Mouse (Mus musculus) fibroblast of lung, adult 2 months (primary cell): ENCODE results near the gene Tmprss7.
A peak's percentile ranks its signal among the peaks of the same experiment; 100 is the strongest.

Source experiments
- DNase-seq: peaks from one replicate; pipeline ENCODE4 v3.0.0-alpha.2; 2011; ENCODE audit warnings: low read depth

Tmprss7 gene

DNA sequence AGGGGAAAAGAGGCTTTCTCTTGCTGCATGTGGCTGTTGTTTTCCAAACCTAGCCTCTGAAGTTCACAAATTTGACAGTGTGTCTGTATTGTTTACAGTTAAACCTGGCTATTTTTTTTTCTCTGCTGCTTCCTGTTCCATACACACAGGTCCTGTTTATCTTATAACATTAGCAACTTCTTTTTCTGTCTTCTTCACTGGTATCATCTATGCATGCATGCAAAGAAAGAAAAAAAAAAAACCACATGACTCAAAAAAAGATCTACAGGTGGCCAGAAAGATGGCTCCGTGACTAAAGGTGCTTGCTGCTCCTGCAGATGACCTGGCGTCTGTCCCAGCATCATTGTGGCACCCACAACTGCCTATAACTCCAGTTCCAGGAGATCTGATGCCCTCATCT, 68.1 kb downstream of the Tmprss7 start:
- DNase-seq: no peak

DNA sequence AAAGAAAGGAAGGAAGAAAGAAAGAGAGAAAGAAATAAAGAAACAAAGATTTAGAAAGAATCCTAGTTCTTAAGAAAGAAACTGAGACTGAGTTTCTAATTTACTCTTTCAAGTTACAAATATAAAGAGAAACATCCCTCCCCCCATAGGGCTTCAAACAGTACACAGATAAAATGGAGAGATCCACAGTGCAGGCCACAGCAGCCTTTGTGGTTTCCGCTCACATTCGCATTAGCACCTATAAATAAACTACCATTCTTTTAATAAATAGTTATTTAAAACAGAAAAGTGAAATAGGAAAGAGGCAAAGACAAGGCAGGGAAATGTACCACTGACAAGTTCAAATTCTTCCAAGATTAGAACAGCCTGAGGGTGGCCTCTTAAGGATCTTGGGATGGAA, 68.7 kb downstream of the Tmprss7 start:
- DNase-seq: no peak

DNA sequence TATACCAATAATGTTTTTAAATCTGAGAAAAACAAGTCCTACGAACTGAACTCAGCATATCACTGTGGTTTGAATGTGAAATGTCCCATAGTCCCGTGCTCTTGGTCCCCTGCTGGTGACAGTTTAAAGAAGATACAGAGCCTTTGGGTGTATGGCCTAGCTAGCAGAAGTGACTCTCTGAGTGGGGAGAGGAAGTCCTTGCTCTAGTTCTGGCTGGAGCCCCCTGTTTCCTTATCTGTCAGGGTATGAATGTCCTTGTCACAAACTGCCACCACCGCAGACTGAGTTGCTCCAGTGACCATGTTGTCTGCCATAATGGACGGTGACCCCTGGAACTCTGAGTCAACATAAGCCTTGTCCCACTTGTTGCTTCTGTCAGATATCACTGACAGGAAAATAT, 70.2 kb downstream of the Tmprss7 start:
- DNase-seq: no peak

DNA sequence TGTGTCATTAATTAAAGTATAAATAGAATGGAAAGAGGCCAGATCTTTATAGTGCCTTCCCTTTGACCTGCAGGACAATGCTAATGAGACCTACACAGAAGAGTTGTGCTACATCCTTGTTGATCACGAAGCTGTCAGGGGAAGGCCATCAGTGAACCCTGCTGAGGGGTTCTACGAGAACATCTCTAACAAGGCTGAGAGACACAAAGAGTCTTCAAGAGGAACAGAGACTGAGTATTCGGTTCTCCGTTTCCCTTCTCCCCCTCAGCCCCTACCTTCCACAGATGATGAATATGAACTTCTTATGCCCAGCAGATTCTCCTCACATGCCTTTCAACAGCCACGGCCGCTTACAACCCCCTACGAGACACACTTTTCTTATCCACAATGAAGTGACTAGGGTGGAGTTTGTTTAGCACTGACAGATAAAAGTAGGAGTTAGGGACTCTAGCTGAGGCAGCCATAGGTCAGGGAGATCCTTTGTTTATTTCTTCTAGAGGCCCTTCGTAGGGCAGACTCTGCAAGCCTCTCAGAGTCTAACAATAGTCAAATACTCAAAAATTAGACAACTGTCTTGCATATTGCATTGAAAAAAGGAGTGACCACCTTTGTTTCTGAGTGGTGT, 73.6 kb downstream of the Tmprss7 start:
- no peak for DNase-seq

DNA sequence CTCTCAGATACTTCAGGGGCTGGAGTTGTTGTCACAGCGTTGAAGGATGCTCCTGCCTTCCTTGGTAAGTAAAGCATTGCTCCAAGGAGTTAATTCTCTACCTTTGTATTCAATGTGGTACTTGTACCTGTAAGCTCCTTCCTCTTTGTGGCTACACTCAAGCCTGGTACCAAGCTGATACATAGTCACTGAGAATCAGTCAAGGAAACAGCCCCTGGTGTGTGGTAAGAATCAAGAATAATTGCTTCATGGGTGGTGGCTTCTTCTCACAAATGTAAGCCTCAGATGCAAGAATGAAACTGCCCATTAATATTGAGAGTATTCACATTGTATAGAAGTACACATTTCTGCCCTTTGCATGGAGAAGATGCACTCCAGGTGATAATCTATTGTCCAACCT, 77.5 kb downstream of the Tmprss7 start:
- no peak for DNase-seq

DNA sequence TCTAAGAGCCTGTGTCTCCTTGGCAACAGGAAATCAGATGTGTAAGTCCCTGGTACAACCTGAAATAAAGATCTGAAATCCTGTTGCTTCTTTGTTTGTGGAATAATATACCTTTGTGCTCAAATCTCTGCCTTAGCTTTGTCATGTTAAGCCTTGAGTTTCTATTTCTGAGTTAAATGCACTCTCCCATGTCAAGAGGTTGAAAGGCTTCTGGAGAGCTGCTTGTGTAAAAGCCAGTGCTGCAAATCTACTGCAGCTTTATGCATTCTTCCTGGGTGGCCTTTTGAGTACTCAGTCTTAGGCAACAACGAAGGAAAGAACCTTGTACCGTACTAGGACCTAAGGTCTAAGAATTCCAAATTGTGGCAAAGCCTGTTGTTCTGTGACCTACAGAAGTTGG, 80.2 kb downstream of the Tmprss7 start:
- no peak for DNase-seq

DNA sequence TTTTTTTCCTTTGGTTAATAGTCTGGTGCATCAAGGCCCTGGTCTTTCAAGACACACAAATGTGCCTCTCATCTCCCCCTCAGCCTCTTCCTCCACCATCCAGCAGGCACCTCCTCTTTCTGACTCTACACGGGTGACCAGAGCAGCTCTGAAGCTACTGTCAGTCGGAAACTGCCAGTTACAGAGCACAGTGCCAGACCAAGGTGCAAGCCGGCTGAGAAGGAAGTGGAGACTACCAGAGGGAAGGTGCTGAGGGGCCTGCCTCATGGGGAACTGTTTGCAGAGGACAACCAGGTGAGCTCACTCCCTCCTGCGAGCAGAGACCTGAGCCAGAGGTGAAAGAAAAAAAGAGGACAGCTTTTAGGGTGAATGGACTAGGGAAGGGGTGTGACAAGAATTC, 83.2 kb downstream of the Tmprss7 start, which contains the start of gene Gcsam:
Gene Gcsam (plus strand): TSS at position 114 of the 400 bp plus-strand sequence.
- DNase-seq: no peak

DNA sequence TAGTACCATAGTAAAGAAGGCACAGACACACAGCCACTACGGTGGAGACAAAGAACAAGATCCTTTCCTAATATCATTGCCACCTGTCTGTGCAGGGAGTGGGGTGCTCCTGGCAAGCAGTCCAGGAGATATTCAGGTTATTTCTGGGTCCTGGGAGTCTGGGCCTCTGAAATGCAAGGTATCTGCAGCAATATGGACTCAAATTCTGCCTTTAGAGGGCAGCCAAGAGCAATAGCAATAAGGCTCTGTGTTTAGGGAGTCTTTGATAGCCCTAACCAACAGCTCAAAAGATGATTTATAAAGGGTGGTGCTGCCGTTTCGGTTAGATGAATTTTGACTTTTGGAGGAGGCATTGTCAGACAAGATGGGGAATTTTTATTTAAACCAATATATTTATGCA, 84.2 kb downstream of the Tmprss7 start:
- DNase-seq: no peak

DNA sequence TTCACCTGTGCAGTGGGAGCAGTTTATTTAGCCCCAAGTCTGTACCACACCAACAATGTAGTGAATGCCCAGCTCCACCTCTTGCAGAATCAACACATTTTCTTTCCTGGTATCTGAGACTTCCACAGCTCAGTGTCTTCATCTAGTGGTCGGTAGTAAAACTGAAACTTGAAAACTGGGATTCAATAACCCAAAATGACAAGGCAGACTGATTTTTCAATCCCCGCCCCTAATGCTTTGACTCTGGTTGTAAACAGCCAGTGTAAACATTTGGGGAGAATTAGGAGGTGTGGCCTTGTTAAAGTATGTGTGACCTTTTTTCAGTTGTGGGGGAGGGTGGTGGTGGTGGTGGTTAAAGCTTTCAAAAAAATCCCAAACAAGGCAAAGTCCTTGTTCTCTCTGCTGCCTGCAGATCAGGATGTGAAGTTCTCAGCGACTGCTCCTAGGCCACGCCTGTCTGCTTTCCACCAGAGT, 84.9 kb downstream of the Tmprss7 start:
- peak; percentile 36 for DNase-seq
